Mouse (Mus musculus): ENCODE measurements around the gene Tbc1d32. TPM values are rescaled to one million over a fixed set of nuclear protein-coding genes. Genes with fewer than 3 reads are reported as not detected.
A peak's percentile ranks its signal among the peaks of the same experiment; 100 is the strongest.
"Not testable (repeated sequence)": the region's sequence is repeated elsewhere in the genome, so short reads cannot be mapped to it uniquely, and the experiment has no call there.

Tbc1d32 gene
- 1 to 10 TPM; 3.3 to 3.7 TPM for total RNA-seq (2021)

DNA sequence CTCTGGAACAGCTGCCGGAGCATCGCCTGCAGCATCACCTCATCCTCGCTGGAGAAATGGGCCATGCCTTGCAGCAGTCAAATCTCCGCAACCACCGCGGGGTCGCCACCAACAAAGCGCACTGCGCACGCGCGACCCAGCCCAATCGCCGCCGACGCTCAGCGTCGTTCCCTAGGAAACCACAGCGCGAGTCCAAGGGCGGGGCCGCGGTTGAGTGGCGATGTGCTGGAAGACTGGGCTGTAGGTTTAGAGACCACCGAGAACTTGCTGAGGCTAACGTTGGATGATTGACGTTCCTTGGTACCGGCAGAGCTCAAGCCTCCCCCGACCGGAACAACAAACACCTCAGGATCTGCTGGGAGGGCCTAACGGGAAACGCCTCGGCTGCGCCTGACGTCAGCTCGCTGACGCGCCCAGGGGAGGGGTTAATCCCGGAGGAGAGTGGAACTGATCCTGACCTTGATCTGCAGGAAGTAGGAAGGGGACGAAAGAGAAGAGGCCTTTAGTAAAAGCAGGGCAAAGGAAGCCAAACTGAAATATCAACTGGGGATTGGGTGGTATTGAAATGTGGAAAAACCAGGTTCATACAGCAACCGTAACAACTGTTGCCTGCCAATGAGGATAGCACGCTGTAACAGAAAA lies at the start of gene Tbc1d32:
TSS of gene Tbc1d32 (minus strand) at position 122 of the 642 bp plus-strand sequence.
- DNase-seq = peak; percentile 94

DNA sequence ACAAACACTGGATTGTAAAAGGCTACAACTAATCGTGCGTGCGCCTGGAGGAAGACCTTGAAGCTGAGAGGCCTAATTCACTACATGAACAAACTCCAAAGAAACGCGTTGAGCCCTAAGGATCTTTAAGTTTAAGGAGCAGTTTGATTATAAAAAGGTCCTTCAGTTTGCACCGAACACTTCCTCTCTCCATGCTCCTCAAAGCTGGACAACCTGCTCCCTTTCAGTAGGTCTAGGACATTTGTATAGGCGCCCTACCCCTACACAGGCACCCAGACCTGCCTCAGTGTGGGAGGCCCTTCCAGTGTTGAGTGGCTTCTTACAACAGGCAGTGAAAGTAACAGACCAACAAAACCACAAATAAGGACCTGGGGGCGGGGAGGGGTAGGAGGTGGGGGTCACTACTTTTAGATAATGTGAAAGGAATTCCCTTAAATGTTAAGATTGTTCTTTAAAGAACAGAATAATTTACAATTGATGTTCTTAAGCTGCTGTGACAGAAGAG lies 666 bp downstream of the Tbc1d32 start:
- no peak for DNase-seq

DNA sequence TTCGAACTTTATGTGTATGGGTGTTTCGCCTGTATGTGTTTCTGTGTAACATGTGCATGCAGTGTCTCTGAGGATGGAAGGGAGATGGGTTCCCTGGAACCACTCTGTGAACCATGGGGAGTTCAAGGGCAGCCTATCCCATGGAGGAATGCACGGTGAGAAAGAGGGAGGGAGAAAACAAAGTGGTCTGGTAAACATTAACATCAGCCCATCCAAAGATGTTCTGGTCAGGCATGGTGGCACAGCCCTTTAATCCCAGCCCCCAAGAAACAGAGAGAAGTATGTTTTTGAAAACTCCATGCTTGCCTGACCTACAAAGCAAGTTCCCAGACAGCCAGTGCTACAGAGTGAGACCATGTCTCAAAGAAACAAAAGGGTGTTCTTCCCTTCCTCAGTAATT lies 12.7 kb downstream of the Tbc1d32 start:
- no peak for DNase-seq

DNA sequence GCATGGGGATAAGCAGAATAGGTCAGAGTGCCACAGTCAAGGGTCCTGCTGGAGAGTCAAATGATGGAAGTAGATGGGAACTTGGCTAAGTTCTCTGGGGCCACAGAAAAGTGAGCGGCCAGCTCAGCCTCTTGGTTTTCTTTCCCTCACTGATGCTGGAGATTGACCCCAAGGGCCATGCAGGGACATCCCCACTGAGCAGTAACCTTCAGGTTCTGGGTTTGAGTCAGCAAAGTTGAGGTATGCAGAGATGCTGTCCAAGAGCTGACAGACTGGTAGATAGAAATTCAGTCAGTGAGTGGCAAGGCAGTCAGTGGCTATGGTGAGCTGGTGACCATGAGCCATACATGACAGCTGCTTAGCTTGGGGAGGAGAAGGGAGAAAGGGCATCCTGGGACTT lies 18.1 kb downstream of the Tbc1d32 start:
- DNase-seq = no peak

DNA sequence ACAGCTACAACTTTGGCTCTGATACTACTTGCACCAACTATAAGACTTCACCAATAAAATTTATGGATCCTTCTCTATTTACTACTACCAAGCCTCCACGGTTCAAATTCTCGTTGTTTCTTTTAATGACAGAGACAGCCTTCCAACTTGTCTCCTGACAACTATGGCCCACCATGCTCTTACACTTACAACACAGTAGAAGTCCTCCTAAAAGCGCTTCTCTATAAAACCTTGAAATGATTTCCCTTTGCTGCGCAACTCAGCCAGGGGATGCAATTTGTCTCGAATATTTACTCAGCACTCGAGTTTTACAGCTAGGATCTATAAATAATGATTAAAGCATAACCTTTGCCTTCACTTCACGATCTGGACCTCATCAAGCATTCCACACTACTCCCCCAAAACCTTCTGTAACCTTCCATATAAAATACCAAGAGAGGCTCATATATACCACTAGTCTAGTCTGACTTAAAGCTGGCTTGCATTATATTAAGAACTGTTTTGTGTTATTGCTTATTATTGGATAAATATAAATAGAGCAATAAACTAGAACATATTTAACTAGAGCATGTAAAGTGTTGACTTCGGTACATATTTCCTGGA lies 21.6 kb downstream of the Tbc1d32 start:
- no peak for DNase-seq

DNA sequence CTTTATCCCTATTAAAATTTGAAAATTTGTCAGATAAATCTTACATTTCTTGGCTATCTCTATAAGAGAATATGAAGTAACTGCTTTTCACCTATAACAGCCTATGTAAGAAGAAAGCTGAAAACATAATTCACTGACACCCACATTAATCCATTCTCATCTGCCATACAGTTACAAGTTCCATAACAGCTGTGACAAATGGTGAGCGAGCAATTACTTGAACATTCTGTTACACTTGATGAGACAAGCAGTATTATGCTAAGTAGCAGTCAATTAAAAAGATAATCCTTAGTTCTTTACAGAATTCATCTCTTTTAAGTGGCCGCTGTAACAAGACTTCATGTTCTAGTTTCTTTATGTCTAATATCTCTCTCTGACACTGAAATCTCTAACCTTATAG lies 24.1 kb downstream of the Tbc1d32 start:
- DNase-seq = no peak

DNA sequence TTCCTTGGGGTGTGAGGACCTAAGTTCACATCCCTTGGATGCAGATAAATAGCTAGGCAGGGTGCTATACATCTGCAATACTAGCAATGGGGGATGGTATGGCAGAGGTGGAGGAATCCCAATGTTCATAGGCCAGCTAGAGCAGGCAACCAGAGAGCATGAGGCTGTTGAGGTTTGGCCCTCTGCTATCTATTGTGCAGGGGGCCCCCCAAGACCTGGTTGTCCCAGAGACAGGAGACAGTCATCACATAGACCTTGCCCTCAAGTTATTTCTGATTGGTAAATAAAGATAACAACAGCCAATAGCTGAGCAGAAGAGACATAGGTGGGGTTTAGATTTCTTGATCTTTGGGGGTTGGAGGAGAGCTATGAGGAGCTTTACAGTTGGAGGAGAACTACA lies 28.6 kb downstream of the Tbc1d32 start:
- no peak for DNase-seq

DNA sequence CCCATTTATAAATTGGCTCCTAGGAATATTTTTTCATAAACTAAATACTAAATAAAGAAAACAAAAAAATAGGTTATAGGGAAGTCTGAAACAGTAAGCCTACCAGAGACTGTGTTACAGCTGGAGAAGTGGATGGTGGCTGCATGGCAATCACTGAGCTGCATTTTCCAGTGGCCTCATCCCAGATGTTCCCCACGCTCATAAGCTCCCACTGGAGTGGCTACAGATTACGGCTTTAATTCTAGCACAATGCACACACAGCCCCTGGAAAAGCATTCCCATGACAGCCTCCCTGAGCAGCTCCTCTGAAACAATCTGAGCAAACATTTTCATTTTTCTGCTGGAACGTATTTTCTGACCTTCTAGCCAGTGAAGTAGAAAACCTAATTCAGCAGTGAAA lies 29.8 kb downstream of the Tbc1d32 start:
- DNase-seq = no peak

DNA sequence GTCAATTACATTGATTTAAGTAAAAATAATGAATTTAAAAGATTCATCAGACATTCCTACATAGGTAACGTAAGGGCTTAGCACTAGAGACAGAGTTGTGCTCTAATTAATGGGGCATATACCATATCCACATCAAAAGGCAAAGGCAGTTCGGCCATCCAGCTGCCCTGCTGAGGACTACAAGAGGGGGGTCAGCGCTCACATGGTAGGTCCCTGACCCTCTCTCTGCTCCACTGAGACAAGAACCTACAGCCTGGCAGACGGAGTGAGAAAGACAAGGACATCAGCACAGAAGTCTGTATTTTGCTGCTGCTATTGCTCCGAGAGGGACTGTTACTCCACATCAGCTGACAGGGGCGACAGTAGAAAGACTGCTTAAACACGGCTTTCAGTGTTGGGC lies 34.2 kb downstream of the Tbc1d32 start:
- DNase-seq = no peak

DNA sequence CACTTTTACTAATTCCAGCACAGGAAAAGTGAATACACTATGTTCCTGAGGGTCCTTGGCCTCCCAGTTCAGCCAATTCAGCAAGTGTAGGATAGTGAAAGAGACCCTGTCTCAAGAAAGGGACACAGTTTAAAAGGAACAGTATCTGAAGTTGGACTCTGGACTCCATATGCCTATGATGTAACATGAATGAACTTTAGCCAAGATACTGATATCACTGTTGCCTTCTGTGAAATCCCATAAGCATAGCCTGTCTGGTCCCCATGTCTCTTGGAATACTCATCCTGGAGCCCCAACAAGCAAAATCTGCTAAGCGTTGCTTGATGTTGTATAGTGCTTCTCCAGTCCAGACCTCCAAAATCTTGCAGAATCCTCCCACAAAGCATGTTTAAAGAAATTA lies 46.8 kb downstream of the Tbc1d32 start:
- no peak for DNase-seq

DNA sequence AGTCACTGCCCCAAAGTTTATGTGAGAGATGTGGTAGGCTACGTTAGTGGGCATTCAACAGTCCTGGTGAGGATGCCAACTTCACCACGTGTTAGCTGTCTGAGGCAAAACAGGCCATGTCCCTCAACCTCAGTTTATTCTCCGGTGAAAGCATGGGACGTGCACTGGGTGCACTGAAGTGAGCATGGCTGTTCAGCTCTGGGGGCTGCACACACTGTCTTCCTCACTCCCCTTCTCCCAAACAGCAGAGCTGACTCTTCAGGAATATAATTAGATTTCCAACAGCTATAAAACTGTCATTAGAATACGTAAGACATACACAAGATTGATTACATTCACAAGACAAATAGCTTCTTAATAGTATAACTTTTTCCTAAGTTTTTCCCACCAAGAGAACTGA lies 55.3 kb downstream of the Tbc1d32 start:
- DNase-seq = no peak

DNA sequence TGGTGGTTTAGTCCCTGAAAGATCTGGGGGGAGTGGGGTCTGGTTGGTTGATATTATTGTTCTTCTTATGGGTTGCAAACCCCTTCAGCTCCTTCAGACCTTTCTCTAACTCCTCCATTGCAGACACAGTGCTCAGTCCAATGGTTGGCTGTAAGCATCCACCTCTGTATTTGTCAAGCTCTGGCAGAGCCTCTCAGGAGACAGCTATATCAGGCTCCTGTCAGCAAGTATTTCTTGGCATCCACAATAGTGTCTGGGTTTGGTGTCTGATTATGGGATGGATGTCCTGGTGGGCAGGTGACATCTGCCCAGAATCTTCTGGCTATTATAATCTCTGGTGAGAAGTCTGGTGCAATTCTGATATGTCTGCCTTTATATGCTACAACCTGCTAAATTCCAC lies 60.8 kb downstream of the Tbc1d32 start:
- DNase-seq = not testable (repeated sequence)

DNA sequence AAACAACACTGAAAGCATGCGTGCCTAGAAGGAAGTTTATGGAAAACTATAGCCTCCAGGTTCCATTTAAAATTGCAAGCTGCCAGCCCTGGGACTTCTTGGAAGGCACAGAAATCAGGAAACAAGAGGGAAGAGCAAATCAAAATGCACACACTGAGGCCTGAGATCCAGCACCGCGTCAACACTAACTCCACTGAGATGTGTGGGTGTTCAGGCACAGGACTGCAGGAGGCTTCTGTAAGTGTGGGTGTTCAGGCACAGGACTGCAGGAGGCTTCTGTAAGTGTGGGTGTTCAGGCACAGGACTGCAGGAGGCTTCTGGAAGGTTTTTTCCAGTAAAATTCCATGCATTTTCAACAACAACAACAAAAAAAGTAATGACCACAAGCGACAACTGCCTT lies 62.7 kb downstream of the Tbc1d32 start:
- DNase-seq = no peak

DNA sequence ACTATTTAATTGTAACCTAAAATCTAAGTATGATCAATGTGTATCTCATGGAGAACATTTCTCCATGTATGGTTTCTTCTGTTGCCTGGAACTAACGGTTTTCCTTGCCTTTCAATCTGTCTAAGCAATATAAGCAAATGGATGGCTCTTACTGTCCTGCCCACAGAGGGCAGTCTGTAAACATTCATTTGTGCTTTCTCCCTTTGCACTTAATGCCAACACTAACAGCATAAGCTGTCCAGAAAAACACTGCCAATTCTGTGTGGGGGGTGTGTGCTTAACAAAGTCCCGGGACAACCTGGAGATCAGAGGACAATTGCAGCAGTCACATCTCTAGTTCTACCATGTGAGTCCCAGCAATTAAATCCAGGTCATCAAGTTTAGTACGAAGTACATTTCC lies 64.1 kb downstream of the Tbc1d32 start:
- DNase-seq = no peak

DNA sequence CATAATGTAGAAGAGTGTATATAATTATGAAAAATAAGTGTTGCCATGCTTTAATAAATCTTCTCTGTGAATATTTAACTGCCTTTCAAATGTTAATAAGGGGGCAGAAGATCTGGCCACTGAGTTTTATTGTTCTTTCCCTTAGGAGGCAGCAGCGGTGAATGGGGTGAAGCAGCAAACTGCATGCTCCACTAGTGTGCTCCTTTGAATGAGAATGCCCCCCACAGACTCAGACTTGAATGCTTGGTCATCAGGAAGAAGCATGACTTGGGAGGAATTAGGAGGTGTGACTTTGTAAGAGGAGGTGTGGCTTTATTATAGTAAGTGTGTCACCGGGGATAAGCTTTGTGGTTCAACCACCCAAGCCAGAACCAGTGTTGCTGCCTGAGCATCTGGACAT lies 69.7 kb downstream of the Tbc1d32 start:
- no peak for DNase-seq

DNA sequence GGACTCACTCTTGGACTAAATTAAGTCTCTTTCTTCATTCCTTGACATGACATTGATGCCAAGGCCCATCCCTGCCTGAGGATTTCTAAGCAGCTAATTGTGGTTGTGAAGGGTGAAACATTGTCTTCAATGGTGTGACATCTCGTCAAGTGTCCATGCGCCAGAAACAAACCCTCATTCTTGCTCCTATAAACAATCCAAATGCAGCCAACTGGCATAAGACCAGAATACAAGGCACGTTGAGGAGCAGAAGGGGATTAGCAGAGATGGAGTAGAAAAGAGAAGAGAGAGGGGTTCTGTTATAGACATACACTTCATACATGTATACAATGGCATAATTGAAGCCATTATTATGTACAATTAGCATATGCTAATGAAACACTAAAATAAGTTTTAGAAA lies 70.3 kb downstream of the Tbc1d32 start:
- no peak for DNase-seq

DNA sequence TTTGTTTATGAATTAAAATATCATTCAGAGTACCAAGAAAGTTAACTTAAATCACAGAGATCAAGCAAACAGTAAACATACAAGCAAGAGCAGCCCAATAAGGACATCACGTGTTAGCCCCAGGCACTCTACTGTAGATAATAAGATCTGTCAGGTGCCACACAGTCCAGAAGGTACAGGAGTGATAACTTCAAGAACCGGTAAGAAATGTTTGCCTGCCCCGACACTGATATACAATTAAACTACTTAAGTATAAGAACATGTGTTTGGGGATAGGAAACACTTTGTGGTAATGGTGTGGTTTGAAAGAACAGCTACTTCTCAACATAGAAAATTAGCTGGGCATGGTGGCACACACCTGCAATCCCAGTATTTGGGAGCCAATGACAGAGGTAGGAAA lies 71.5 kb downstream of the Tbc1d32 start:
- DNase-seq = no peak

DNA sequence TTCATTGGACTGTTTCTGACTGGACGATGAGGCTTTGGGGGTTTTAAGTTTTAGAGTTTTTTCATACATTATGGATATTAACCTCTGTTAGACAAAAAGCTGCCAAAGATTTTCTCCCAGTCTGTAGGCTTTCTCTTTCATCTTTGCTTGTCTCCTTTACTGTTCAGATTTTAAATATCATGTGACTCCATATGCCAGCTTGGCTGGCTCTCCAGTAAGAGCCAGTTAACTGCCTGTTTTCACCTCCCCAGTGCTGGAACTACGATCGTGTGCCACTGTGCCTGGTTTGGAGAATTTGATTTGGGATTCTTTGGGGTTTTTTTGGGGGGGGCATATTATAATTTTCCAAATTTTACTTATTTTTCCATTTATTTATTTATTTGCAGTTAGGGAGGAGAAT lies 79.6 kb downstream of the Tbc1d32 start:
- no peak for DNase-seq

DNA sequence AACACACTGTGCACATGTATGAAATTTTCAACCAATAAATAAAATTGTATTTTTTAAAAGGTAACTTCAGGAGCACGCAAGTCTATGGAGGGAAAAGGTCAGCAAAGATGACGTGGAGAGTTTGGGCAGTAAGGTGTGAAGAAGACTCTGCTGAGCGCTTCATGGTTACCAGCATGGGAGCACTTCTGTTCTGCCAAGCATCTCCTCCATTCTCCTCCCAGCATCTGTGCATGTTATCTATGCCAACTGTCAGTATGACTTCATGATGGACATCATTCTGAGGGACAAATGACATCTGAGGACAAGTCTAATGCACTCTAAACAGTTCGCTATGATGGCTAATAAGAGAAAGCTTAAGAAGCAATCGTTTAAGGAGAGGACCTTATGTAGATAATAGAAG lies 91.3 kb downstream of the Tbc1d32 start:
- DNase-seq = no peak

DNA sequence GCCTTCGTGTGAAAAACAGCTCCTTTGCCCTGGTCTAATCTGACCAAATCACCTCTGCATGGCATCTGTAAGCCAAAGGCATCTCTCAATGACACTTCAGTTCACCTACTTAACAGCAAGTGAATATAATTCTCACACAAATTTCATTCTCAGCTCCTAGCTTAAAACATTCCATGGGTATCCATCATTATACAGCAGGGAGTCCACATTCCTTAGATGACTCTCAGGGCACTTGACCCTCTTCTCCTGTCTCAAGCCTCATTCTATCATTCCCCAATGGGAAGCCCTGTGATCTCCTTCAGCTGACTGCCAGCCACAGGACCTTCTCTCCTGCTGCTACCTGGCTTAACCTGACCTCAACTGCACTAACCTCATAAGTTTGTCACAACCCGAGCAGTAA lies 98.8 kb downstream of the Tbc1d32 start:
- DNase-seq = no peak

DNA sequence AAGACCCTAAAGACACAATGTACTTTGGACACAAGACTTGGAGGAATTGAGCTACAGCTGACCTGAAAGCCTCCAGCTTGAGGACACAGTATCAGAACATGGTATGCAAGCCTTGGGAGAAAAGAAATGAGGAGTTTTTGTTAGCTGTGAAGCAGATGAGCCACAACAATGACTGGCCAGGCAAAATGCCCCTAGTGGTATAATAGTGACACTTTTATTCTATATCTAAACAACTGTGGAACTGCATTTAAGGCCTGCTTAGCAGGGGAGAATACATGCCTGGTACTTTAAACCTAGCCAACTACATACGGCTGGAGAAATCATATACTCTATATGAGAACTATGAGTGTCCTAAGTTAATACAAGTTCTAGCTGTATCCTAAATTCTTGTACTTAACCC lies 101.5 kb downstream of the Tbc1d32 start:
- DNase-seq = no peak

DNA sequence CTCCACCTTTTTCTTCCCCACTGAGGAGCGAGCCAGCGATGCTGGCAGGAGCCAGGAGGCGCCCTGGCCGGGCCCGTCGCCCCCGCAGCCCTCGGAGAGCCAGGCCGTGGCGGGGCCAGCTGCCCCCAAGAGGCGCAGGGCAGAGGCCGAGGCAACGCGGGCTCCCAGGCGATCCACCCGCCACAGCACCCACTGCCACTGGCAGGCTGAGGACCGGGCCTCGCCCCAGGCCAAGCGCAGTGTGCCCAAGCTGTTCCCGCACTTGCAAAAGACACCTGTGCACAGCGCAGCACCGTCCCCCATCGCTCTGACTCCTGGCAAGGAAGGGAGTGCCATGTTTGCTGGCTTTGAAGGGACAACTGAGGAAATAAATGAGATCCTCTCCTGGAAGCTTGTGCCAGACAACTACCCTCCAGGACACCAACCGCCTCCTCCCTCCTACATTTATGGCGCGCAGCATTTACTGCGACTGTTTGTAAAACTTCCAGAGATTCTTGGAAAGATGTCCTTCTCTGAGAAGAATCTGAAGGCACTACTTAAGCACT lies 112.8 kb downstream of the Tbc1d32 start:
- DNase-seq = peak; percentile 21

DNA sequence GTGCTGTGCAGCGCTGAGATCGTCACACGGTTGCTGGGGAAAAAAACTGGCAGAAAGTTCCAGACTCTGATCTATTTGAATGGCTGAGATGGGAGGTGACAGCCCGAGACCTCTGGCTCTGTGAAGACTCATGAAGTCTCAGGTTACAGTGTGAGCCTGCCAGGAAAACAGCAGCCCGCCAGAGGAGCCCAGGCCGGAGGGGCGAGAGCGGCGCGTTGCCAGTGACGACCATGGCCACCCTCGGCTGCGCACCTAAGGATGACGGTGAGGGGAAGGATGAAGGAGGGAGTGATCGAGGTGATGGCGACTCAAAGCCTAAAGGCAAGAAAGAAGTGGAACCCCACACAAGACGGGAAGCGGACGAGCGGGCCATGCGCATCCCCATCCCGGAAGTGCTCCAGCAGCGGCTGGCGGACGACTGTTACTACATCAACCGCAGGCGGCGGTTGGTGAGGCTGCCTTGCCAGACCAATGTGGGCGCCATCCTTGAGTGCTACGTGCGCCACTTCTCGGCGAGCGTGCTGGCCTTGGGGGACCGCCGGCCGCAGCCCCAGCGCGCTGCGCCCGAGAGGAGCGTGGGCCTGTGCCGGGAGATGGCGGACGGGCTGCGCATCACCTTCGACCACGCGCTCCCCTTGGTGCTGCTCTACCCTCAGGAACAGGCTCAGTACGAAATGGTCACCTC lies 113.4 kb downstream of the Tbc1d32 start:
- DNase-seq = peak; percentile 61

DNA sequence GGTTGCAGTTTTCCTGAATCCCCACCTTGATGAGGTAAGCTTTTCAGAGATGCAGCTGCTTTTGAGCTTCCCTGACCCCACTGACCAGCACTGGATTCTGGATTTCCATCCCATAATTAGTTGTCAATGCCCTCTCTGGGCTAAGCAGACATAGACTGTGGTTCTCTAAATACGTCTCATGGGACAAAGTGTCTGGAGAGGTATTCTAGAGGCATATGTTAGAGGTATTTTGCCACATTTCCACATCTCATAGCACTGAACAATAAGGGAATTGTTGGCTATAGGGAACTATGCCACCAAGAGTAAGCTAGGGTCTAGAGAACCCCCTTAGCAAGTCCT lies 121.5 kb downstream of the Tbc1d32 start:
- DNase-seq = no peak
